Comparison of ENCODE assay signal across 9 mouse cellular contexts in the genomic region with DNA sequence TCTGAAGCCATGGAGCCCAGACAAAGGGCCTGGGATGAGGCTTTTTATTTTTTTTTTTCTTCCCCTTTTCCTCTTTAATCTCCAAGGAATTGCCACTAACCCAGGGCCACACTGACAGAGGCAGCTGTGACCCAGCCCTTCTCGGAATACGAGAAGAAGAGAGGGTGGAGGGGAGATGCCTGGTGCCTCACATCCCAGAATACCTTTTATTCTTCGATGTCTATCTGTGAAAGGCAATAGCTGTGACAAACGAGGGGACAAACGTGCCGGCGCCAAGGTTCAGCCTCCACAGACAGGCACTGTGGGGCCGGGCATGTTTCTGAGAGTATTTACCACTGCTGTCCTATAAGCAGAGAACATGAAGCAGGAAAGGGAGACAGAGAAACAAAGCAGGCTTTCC.
DNase-seq lines count a peak whose midpoint lies in the region; ATAC-seq and TF ChIP-seq lines count a peak whose summit lies in the region.
"Had no signal": no experiment of that assay in that cellular context is flagged by ENCODE, and none has a peak within 500 bp of the region (broad histone marks: within the 10 kb centered on the region; RNA-seq: fewer than 3 reads in every experiment).

No protein-coding gene starts in this region.

- no peaks in the 10 kb centered on the region for H3K36me3 ChIP-seq in kidney, embryonic 16.5 days (ENCODE audit: insufficient read depth, low read length)
- no peaks in the 10 kb centered on the region for H3K36me3 ChIP-seq in kidney, adult 2 months (ENCODE audit: control insufficient read depth, insufficient read depth, low read length)
- no peaks in the 10 kb centered on the region for H3K36me3 ChIP-seq in forebrain, embryonic 10.5 days (replicated peaks)
- no peaks in the 10 kb centered on the region for H3K36me3 ChIP-seq in hindbrain, embryonic 12.5 days
- no peaks in the 10 kb centered on the region for H3K36me3 ChIP-seq in neural tube, embryonic 12.5 days

- 17% methylated on average over 8 of the region's 8 CpGs for WGBS in kidney, embryonic 16.5 days
- WGBS in kidney, adult 2 months: 24% methylated on average over 8 of the region's 8 CpGs
- WGBS in forebrain, embryonic 10.5 days: 42% methylated on average over 8 of the region's 8 CpGs
- 11% methylated on average over 8 of the region's 8 CpGs for WGBS in hindbrain, embryonic 12.5 days
- 7% methylated on average over 8 of the region's 8 CpGs for WGBS in neural tube, embryonic 12.5 days

- H3K4me3 ChIP-seq in kidney, embryonic 16.5 days (ENCODE audit: low read length): no peak overlapping the region
- no peak overlapping the region for H3K4me3 ChIP-seq in kidney, adult 2 months (ENCODE audit: insufficient read depth, low read depth, low read length)
- no peak overlapping the region for H3K4me3 ChIP-seq in forebrain, embryonic 10.5 days
- no peak overlapping the region for H3K4me3 ChIP-seq in hindbrain, embryonic 12.5 days
- no peak overlapping the region for H3K4me3 ChIP-seq in neural tube, embryonic 12.5 days

- H3K4me2 ChIP-seq in kidney, embryonic 16.5 days (replicated peaks; ENCODE audit: low read depth, low read length): peak overlapping the region; percentile 9; the same call in 1 of the 2 replicates
- H3K4me2 ChIP-seq in hindbrain, embryonic 12.5 days (replicated peaks): peak overlapping the region; percentile 34
- peak overlapping the region; percentile 42 for H3K4me2 ChIP-seq in neural tube, embryonic 12.5 days (replicated peaks)
- H3K4me2 ChIP-seq: liver, embryonic 11.5 days had no signal

- ATAC-seq in kidney, embryonic 16.5 days (ENCODE audit: low FRiP score, low TSS enrichment): no peak
- ATAC-seq in hindbrain, embryonic 12.5 days (ENCODE audit: low FRiP score): peak; percentile 59
- ATAC-seq in neural tube, embryonic 12.5 days (ENCODE audit: low FRiP score, low read depth): peak; percentile 42; the same call in 1 of the 2 replicates

- H3K9ac ChIP-seq in kidney, embryonic 16.5 days (replicated peaks; ENCODE audit: low read length): no peak overlapping the region; the same call in 1 of the 2 replicates
- peak overlapping the region; percentile 47 for H3K9ac ChIP-seq in hindbrain, embryonic 12.5 days
- H3K9ac ChIP-seq in neural tube, embryonic 12.5 days: no peak overlapping the region

- TF ChIP-seq CTCF in kidney, adult 2 months (conservative IDR thresholded peaks at IDR 0.05; ENCODE audit: insufficient read depth, insufficient read length, low read depth, low read length): no peak

- H3K4me1 ChIP-seq in kidney, embryonic 16.5 days (ENCODE audit: insufficient read depth, low read length): peaks cover 11% of the 10 kb centered on the region; the same call in 1 of the 2 replicates
- H3K4me1 ChIP-seq in kidney, adult 2 months (ENCODE audit: control insufficient read depth, insufficient read depth, low read length): no peaks in the 10 kb centered on the region
- H3K4me1 ChIP-seq in forebrain, embryonic 10.5 days: peaks cover 20% of the 10 kb centered on the region
- H3K4me1 ChIP-seq in hindbrain, embryonic 12.5 days: peaks cover 10% of the 10 kb centered on the region
- H3K4me1 ChIP-seq in neural tube, embryonic 12.5 days: peaks cover 10% of the 10 kb centered on the region

- TF ChIP-seq POLR2A in kidney, adult 2 months (IDR thresholded peaks at IDR 0.05; ENCODE audit: low read depth, low read length): no peak

- H3K27ac ChIP-seq in kidney, embryonic 16.5 days (ENCODE audit: low read length): no peak overlapping the region
- no peak overlapping the region for H3K27ac ChIP-seq in kidney, adult 2 months (ENCODE audit: insufficient read depth, low read depth, low read length)
- peak overlapping the region; percentile 69 for H3K27ac ChIP-seq in forebrain, embryonic 10.5 days
- peak overlapping the region; percentile 60; the same call in 1 of the 2 replicates for H3K27ac ChIP-seq in hindbrain, embryonic 12.5 days
- H3K27ac ChIP-seq in neural tube, embryonic 12.5 days: no peak overlapping the region

- no peaks in the 10 kb centered on the region for H3K27me3 ChIP-seq in kidney, embryonic 16.5 days (ENCODE audit: insufficient read depth, low read length)
- H3K27me3 ChIP-seq in kidney, adult 2 months (replicated peaks; ENCODE audit: control insufficient read depth, insufficient read depth, low read length): no peaks in the 10 kb centered on the region
- H3K27me3 ChIP-seq in forebrain, embryonic 10.5 days (ENCODE audit: poor library complexity, severe bottlenecking): peaks cover 10% of the 10 kb centered on the region; the same call in 1 of the 2 replicates
- peaks cover 14% of the 10 kb centered on the region for H3K27me3 ChIP-seq in hindbrain, embryonic 12.5 days
- H3K27me3 ChIP-seq in neural tube, embryonic 12.5 days (replicated peaks): no peaks in the 10 kb centered on the region

- DNase-seq in kidney, adult 2 months: no peak
- DNase-seq in forebrain, embryonic 10.5 days (ENCODE audit: extremely low spot score, low spot score): no peak
- DNase-seq in Muller cell, postnatal 12 days (ENCODE audit: inconsistent ontology term): no peak
- no peak for DNase-seq in thymus, adult 18-20 months

- no peaks in the 10 kb centered on the region for H3K9me3 ChIP-seq in kidney, embryonic 16.5 days (ENCODE audit: low read length)
- no peaks in the 10 kb centered on the region for H3K9me3 ChIP-seq in forebrain, embryonic 10.5 days
- no peaks in the 10 kb centered on the region for H3K9me3 ChIP-seq in hindbrain, embryonic 12.5 days (replicated peaks)
- H3K9me3 ChIP-seq in neural tube, embryonic 12.5 days: no peaks in the 10 kb centered on the region
- H3K9me3 ChIP-seq: megakaryocyte, embryonic 14.5 days had no signal

Comparison
In these comparisons a context has a peak if more than half of its experiments do, and no peak if none do; other contexts are left out.
1. H3K27ac ChIP-seq: peak in forebrain, embryonic 10.5 days (single experiment) and hindbrain, embryonic 12.5 days (single experiment); none in kidney, embryonic 16.5 days (single experiment), kidney, adult 2 months (single experiment) and neural tube, embryonic 12.5 days (single experiment).
2. Peak in every context shown above with its lines, with median percentiles within 50 percentile points of each other: H3K4me2 ChIP-seq.